Mouse (Mus musculus) forebrain, postnatal 0 days (tissue): ENCODE measurements at regions not wholly inside any gene's neighbourhood (a gene's known extent, or its start where the extent isn't known, plus 50 kb on each side); places are given as distances from the start of the nearest gene placed in this dataset.

Experiments used
- ATAC-seq: fragments of 200-750 bp; cut with Nextera tagmentation; 2 replicates; pipeline ENCODE4 v1.8.0; 2017; ENCODE audit warnings: mild to moderate bottlenecking, moderate library complexity
- DNase-seq: peaks from one replicate; pipeline ENCODE4 v3.0.0-alpha.2; 2015
- H3K27ac ChIP-seq: fragments of 300-500 bp; sonication (generic); 2 replicates; pipeline ENCODE4 v1.5.1; 2014; ENCODE audit warnings: low read depth, mild to moderate bottlenecking, antibody characterized with exemption, low read length, moderate library complexity, mixed read lengths
- H3K27me3 ChIP-seq: fragments of 300-500 bp; sonication (generic); 2 replicates; pipeline ENCODE4 v1.6.1; 2014; ENCODE audit warnings: mild to moderate bottlenecking, low read length, mixed read lengths; ENCODE audit not compliant: insufficient read depth
- H3K36me3 ChIP-seq: fragments of 300-500 bp; sonication (generic); 2 replicates; pipeline ENCODE4 v1.6.1; 2014; ENCODE audit warnings: mild to moderate bottlenecking, moderate library complexity; ENCODE audit not compliant: insufficient read depth
- H3K4me1 ChIP-seq: fragments of 300-500 bp; sonication (generic); 2 replicates; pipeline ENCODE4 v1.6.1; 2014; ENCODE audit warnings: antibody characterized with exemption; ENCODE audit not compliant: insufficient read depth
- H3K4me2 ChIP-seq: fragments of 300-500 bp; sonication (generic); 2 replicates; pipeline ENCODE4 v1.6.1; 2014; ENCODE audit warnings: low read depth, mild to moderate bottlenecking, moderate library complexity
- H3K4me3 ChIP-seq: fragments of 300-500 bp; sonication (generic); 2 replicates; pipeline ENCODE4 v1.5.1; 2014; ENCODE audit warnings: low read depth, low read length, mixed read lengths
- H3K9ac ChIP-seq: fragments of 300-500 bp; sonication (generic); 2 replicates; pipeline ENCODE4 v1.6.1; 2014; ENCODE audit warnings: mild to moderate bottlenecking
- H3K9me3 ChIP-seq: fragments of 300-500 bp; sonication (generic); 2 replicates; pipeline ENCODE4 v1.6.1; 2016; ENCODE audit warnings: low read length
- CTCF ChIP-seq: sonication (generic); IDR thresholded peaks from 2 replicates; pipeline ENCODE4 v1.5.1; 2016; ENCODE audit warnings: antibody characterized with exemption, control low read depth, low read depth
- WGBS: fragments of 180-500 bp; shearing (Covaris S2); extraction: QIAGEN DNeasy Blood & Tissue Kit; methylation state at CpG from one replicate; pipeline ENCODE4 v1.1.7; 2014; 5-methylcytosine and 5-hydroxymethylcytosine counted together

- DNase-seq (peak; percentile 55), ATAC-seq (peak; percentile 25; the same call in 1 of the 2 replicates)
- H3K4me2 ChIP-seq, result no peak overlapping the region
- TF ChIP-seq CTCF, result no peak
- no peak overlapping the region for H3K27ac ChIP-seq
- 13% methylated on average over 5 of the region's 5 CpGs for WGBS
- H3K4me3 ChIP-seq, result no peak overlapping the region
- no peaks in the 10 kb centered on the region for H3K36me3 ChIP-seq
- peaks cover 11% of the 10 kb centered on the region; the same call in 1 of the 2 replicates for H3K4me1 ChIP-seq
- H3K9me3 ChIP-seq, result no peaks in the 10 kb centered on the region
- no peak overlapping the region for H3K9ac ChIP-seq
- no peaks in the 10 kb centered on the region for H3K27me3 ChIP-seq
These were observed 201.9 kb downstream of the Tmem38b start for GRCm38 (mm10) chr4:54027565-54028237.

GRCm38 (mm10) chr4:54045258-54046029 lies 219.6 kb downstream of the Tmem38b start:
- peak overlapping the region; percentile 64 for H3K27ac ChIP-seq
- no peak for TF ChIP-seq CTCF
- DNase-seq (peak; percentile 56), ATAC-seq (peak; percentile 88)
- no peaks in the 10 kb centered on the region for H3K9me3 ChIP-seq
- no peak overlapping the region for H3K9ac ChIP-seq
- no peaks in the 10 kb centered on the region for H3K36me3 ChIP-seq
- peaks cover 4% of the 10 kb centered on the region; the same call in 1 of the 2 replicates for H3K4me1 ChIP-seq
- WGBS, result 14% methylated on average over 14 of the region's 14 CpGs
- no peaks in the 10 kb centered on the region for H3K27me3 ChIP-seq
- no peak overlapping the region for H3K4me3 ChIP-seq
- H3K4me2 ChIP-seq, result peak overlapping the region; percentile 27

- H3K4me2 ChIP-seq, result no peak overlapping the region
These were observed 238.5 kb downstream of the Tmem38b start for GRCm38 (mm10) chr4:54064331-54064730.

GRCm38 (mm10) chr4:54071951-54072350 lies 246.1 kb downstream of the Tmem38b start:
- Histone ChIP-seq H3K36me3 (no peaks in the 10 kb centered on the region), H3K4me3 (no peak overlapping the region), H3K27ac (no peak overlapping the region), H3K4me2 (no peak overlapping the region), H3K27me3 (no peaks in the 10 kb centered on the region), H3K4me1 (peaks cover 10% of the 10 kb centered on the region), H3K9me3 (no peaks in the 10 kb centered on the region), H3K9ac (no peak overlapping the region)
- ATAC-seq (no peak), DNase-seq (no peak)
- TF ChIP-seq CTCF, result no peak
- WGBS, result 32% methylated on average over 4 of the region's 4 CpGs

More at GRCm38 (mm10) chr4:54064331-54064730, 238.5 kb downstream of the Tmem38b start:
- no peaks in the 10 kb centered on the region for H3K9me3 ChIP-seq
- H3K4me1 ChIP-seq, result no peaks in the 10 kb centered on the region
- ATAC-seq (peak; percentile 60; the same call in 1 of the 2 replicates), DNase-seq (peak; percentile 29)
- H3K27ac ChIP-seq, result 0 out of 2 replicates have a peak overlapping the region, but pooled peaks have one; percentile 48
- no peaks in the 10 kb centered on the region for H3K27me3 ChIP-seq
- no peak overlapping the region for H3K4me3 ChIP-seq
- no peak for TF ChIP-seq CTCF
- no peak overlapping the region for H3K9ac ChIP-seq
- WGBS, result 56% methylated on average over 4 of the region's 4 CpGs
- no peaks in the 10 kb centered on the region for H3K36me3 ChIP-seq

GRCm38 (mm10) chr4:54072482-54072881 lies 246.6 kb downstream of the Tmem38b start:
- Histone ChIP-seq H3K36me3 (no peaks in the 10 kb centered on the region), H3K27ac (no peak overlapping the region), H3K4me3 (no peak overlapping the region), H3K27me3 (no peaks in the 10 kb centered on the region), H3K4me2 (no peak overlapping the region), H3K4me1 (peaks cover 10% of the 10 kb centered on the region), H3K9me3 (no peaks in the 10 kb centered on the region), H3K9ac (no peak overlapping the region)
- DNase-seq (peak; percentile 23), ATAC-seq (no peak)
- no peak for TF ChIP-seq CTCF
- 13% methylated on average over 3 of the region's 3 CpGs for WGBS

GRCm38 (mm10) chr4:54072932-54073331 lies 247.1 kb downstream of the Tmem38b start:
- H3K9ac ChIP-seq, result peak overlapping the region; percentile 22; the same call in 1 of the 2 replicates
- peak; percentile 52 for DNase-seq
- H3K4me2 ChIP-seq, result peak overlapping the region; percentile 18
- H3K4me1 ChIP-seq, result peaks cover 10% of the 10 kb centered on the region
- no peak overlapping the region for H3K4me3 ChIP-seq
- no peaks in the 10 kb centered on the region for H3K36me3 ChIP-seq
- ATAC-seq, result peak; percentile 83
- H3K27ac ChIP-seq, result peak overlapping the region; percentile 41; the same call in 1 of the 2 replicates
- H3K27me3 ChIP-seq, result no peaks in the 10 kb centered on the region
- 12% methylated on average over 10 of the region's 10 CpGs for WGBS
- H3K9me3 ChIP-seq, result no peaks in the 10 kb centered on the region
- TF ChIP-seq CTCF, result no peak

- Histone ChIP-seq H3K9ac (no peak overlapping the region), H3K36me3 (no peaks in the 10 kb centered on the region), H3K27ac (0 out of 2 replicates have a peak overlapping the region, but pooled peaks have one; percentile 41), H3K4me1 (peaks cover 10% of the 10 kb centered on the region), H3K4me2 (no peak overlapping the region), H3K27me3 (no peaks in the 10 kb centered on the region), H3K9me3 (no peaks in the 10 kb centered on the region), H3K4me3 (no peak overlapping the region)
- peak; percentile 65 for ATAC-seq
- no peak for TF ChIP-seq CTCF
- peak; percentile 65 for DNase-seq
- WGBS, result 18% methylated on average over 7 of the region's 7 CpGs
These were observed 247.6 kb downstream of the Tmem38b start for GRCm38 (mm10) chr4:54073483-54073882.
